In the genomic region with DNA sequence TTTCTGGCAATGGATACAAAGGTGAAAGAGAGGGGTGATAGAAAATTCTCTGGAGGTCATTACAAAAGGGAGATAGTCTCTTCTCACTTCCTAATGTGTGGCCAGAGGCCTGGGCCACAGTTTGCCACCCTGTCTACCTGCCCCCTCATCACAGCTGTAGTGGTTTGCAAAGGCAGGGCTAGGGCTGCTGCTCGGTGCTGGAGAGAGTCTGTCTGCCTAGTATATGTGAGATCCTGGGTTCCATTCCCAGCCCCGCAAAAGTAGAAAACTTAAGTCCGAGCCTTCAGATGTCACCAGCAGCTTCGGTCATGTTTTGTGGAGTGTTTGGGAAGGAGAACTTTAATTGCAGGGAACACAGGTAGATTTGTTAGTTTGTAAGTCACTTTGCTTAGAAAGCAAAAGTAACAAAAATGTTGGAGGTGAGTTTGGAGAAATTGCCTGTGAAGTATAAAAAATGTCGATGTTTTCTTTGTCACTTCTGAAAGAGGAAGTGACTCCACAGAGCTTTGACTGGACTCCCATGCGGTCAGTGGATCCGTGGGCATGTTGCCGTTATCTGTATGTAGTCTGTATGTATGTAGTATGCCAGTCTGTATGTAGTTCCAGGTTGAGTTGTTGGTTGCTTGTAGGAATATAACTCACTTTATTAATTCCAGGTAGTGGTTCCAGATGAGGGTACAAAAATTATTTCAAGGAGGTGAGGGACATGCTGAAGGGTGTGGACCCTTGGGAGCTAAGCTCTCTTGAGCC, we compare ENCODE assay signal across 16 mouse cellular contexts. TPM values are rescaled to one million over a fixed set of nuclear protein-coding genes. Genes with fewer than 3 reads are reported as not detected.
DNase-seq lines count a peak whose midpoint lies in the region; ATAC-seq and TF ChIP-seq lines count a peak whose summit lies in the region.
"Had no signal": no experiment of that assay in that cellular context is flagged by ENCODE, and none has a peak within 500 bp of the region (broad histone marks: within the 10 kb centered on the region; RNA-seq: fewer than 3 reads in every experiment).

No protein-coding gene starts in this region.

- H3K4me3 ChIP-seq in gastrocnemius, adult 2 months, result no peak overlapping the region
- H3K4me3 ChIP-seq in MEL (ENCODE audit: control insufficient read depth in 1 of 2, insufficient read depth in 1 of 2, low read depth in 2 of 2, low read length in 2 of 2), result peak overlapping the region; percentile 81 to 84
- no peak overlapping the region for H3K4me3 ChIP-seq in liver, embryonic 12.5 days
- 0 out of 2 replicates have a peak overlapping the region, but pooled peaks have one; percentile 5 for H3K4me3 ChIP-seq in small intestine, adult 2 months (ENCODE audit: low read depth, low read length)
- H3K4me3 ChIP-seq: hindbrain, embryonic 10.5 days; midbrain, embryonic 15.5 days had no signal

- TF ChIP-seq EP300 in MEL (IDR thresholded peaks at IDR 0.05; ENCODE audit: low read depth in 1 of 2, low read length in 2 of 2), result peak in 1 of 2 experiments; percentile 53; a peak in 1 of 4 replicates

- TF ChIP-seq CTCF in gastrocnemius, adult 2 months (IDR thresholded peaks at IDR 0.05), result no peak
- TF ChIP-seq CTCF in MEL (IDR thresholded peaks at IDR 0.05 in 2 of 3, conservative IDR thresholded peaks at IDR 0.05 in 1 of 3; ENCODE audit: control insufficient read depth in 1 of 3, insufficient read depth in 1 of 3, low read depth in 2 of 3, low read length in 3 of 3, poor library complexity in 1 of 3, severe bottlenecking in 1 of 3), result no peak
- no peak for TF ChIP-seq CTCF in small intestine, adult 2 months (IDR thresholded peaks at IDR 0.05; ENCODE audit: extremely low read depth, insufficient read length, insufficient replicate concordance, low read depth, low read length)

- intact Hi-C loops in gastrocnemius, adult 2 months (cut with DNase I), result loop anchor here (2.0 kb wide), 1 partner anchor 20 kb away; no protein-coding TSS in a partner anchor
- intact Hi-C loops in left cerebral cortex, postnatal 36 days (cut with DNase I), result no loop called here

- H3K79me2 ChIP-seq in MEL (ENCODE audit: control insufficient read depth, insufficient read depth, low read length, poor library complexity), result peaks cover 5% of the 10 kb centered on the region

- peak overlapping the region; percentile 88 for H3K9ac ChIP-seq in MEL (ENCODE audit: control insufficient read depth, low read depth, low read length, poor library complexity, severe bottlenecking)
- no peak overlapping the region for H3K9ac ChIP-seq in liver, embryonic 12.5 days
- H3K9ac ChIP-seq: heart, embryonic 15.5 days; midbrain, embryonic 15.5 days had no signal

- no peak for TF ChIP-seq RAD21 in MEL (IDR thresholded peaks at IDR 0.05; ENCODE audit: low read depth, low read length)

- H3K9me3 ChIP-seq in MEL (replicated peaks; ENCODE audit: insufficient read depth, low read length), result no peaks in the 10 kb centered on the region
- no peaks in the 10 kb centered on the region for H3K9me3 ChIP-seq in liver, embryonic 12.5 days (replicated peaks)
- H3K9me3 ChIP-seq: embryonic facial prominence, embryonic 10.5 days; heart, embryonic 15.5 days; hindbrain, embryonic 10.5 days; midbrain, embryonic 15.5 days had no signal

- peak overlapping the region; percentile 89 for H3K4me2 ChIP-seq in liver, embryonic 12.5 days
- H3K4me2 ChIP-seq: midbrain, embryonic 15.5 days had no signal

- H3K27ac ChIP-seq in gastrocnemius, adult 2 months, result 0 out of 2 replicates have a peak overlapping the region, but pooled peaks have one; percentile 94
- peak overlapping the region; percentile 93 for H3K27ac ChIP-seq in MEL (ENCODE audit: control insufficient read depth, low read depth, low read length)
- no peak overlapping the region for H3K27ac ChIP-seq in liver, embryonic 12.5 days
- peak overlapping the region; percentile 91 for H3K27ac ChIP-seq in small intestine, adult 2 months (ENCODE audit: insufficient read depth, low read depth, low read length)
- H3K27ac ChIP-seq: midbrain, embryonic 15.5 days had no signal

- no peak for TF ChIP-seq POLR2A in MEL (IDR thresholded peaks at IDR 0.05; ENCODE audit: control insufficient read depth in 1 of 2, insufficient read depth in 1 of 2, low read depth in 1 of 2, low read length in 2 of 2, poor library complexity in 1 of 2)
- no peak for TF ChIP-seq POLR2A in small intestine, adult 2 months (IDR thresholded peaks at IDR 0.05; ENCODE audit: low read depth, low read length)

- no peak for ATAC-seq in liver, embryonic 12.5 days
- ATAC-seq: midbrain, embryonic 15.5 days had no signal

- H3K36me3 ChIP-seq in MEL (ENCODE audit: control insufficient read depth in 1 of 2, insufficient read depth in 2 of 2, low read length in 2 of 2), result peaks cover 0 to 23% of the 10 kb centered on the region in 2 experiments; a peak in 2 of 4 replicates
- peaks cover 15% of the 10 kb centered on the region for H3K36me3 ChIP-seq in liver, embryonic 12.5 days
- H3K36me3 ChIP-seq in small intestine, adult 2 months (ENCODE audit: control insufficient read depth, insufficient read depth, low read length), result peaks cover 15% of the 10 kb centered on the region; the same call in 1 of the 2 replicates
- H3K36me3 ChIP-seq: heart, embryonic 15.5 days; midbrain, embryonic 15.5 days had no signal

- H3K4me1 ChIP-seq in MEL (ENCODE audit: control insufficient read depth in 1 of 2, insufficient read depth in 2 of 2, low read length in 2 of 2), result peaks cover 2 to 38% of the 10 kb centered on the region in 2 experiments; a peak in 2 of 4 replicates
- H3K4me1 ChIP-seq in liver, embryonic 12.5 days, result peaks cover 39% of the 10 kb centered on the region
- H3K4me1 ChIP-seq in small intestine, adult 2 months (ENCODE audit: control insufficient read depth, insufficient read depth, insufficient read length, low read length), result peaks cover 38% of the 10 kb centered on the region; the same call in 1 of the 2 replicates

- no peaks in the 10 kb centered on the region for H3K27me3 ChIP-seq in MEL (ENCODE audit: control insufficient read depth in 1 of 2, insufficient read depth in 2 of 2, low read length in 2 of 2)
- no peaks in the 10 kb centered on the region for H3K27me3 ChIP-seq in liver, embryonic 12.5 days (replicated peaks)
- no peaks in the 10 kb centered on the region for H3K27me3 ChIP-seq in small intestine, adult 2 months (ENCODE audit: control insufficient read depth, insufficient read depth, low read length)
- H3K27me3 ChIP-seq: heart, embryonic 15.5 days; midbrain, embryonic 15.5 days had no signal

- DNase-seq in gastrocnemius, adult 2 months, result no peak
- DNase-seq in gastrocnemius, postnatal 10 days, result no peak
- peak; percentile 76 for DNase-seq in MEL (ENCODE audit: low read depth, low spot score)
- no peak for DNase-seq in left cerebral cortex, postnatal 36 days (ENCODE audit: low spot score in 2 of 2)
- no peak for DNase-seq in heart, adult 8-10 months (ENCODE audit: low spot score)
- DNase-seq in T-cell, adult 2 months (ENCODE audit: low spot score), result no peak
- DNase-seq: cerebellum, postnatal 25 days; gastrocnemius, postnatal 36 days; right cerebral cortex, postnatal 25 days; thymus, postnatal 14 days had no signal

- WGBS in liver, embryonic 12.5 days (ENCODE audit: insufficient replicate concordance), result 66% methylated on average over 8 of the region's 8 CpGs
- WGBS in small intestine, adult 2 months, result 58% methylated on average over 8 of the region's 8 CpGs

TF ChIP-seq in MEL, 35 proteins besides CTCF, POLR2A, EP300 and RAD21 (continues in another document):
- TF ChIP-seq SMC3 (IDR thresholded peaks at IDR 0.05; ENCODE audit: low read depth, low read length) (no peak), MAX (IDR thresholded peaks at IDR 0.05; ENCODE audit: low read length) (no peak), ETS1 (IDR thresholded peaks at IDR 0.05; ENCODE audit: low read depth, low read length) (0 out of 2 replicates have a peak, but pooled peaks have one; percentile 20), MXI1 (IDR thresholded peaks at IDR 0.05; ENCODE audit: low read depth, low read length) (peak; percentile 49), JUND (IDR thresholded peaks at IDR 0.05; ENCODE audit: low read depth, low read length) (no peak), SIN3A (IDR thresholded peaks at IDR 0.05; ENCODE audit: low read length) (peak; percentile 42; the same call in 1 of the 2 replicates), TCF12 (IDR thresholded peaks at IDR 0.05; ENCODE audit: low read depth, low read length) (no peak), TBP (IDR thresholded peaks at IDR 0.05; ENCODE audit: low read depth, low read length) (no peak), TAL1 (IDR thresholded peaks at IDR 0.05; ENCODE audit: low read length) (0 out of 2 replicates have a peak, but pooled peaks have one; percentile 8)

RNA-seq across cellular contexts. Expression of a gene that starts 1.8 kb away (rescaled TPM):
- 1 to 10 TPM; 3.3 to 6.6 TPM for total RNA-seq in gastrocnemius, adult 2 months (2021)
- 1 to 10 TPM; 5.7 to 7.3 TPM for total RNA-seq in gastrocnemius, postnatal 10 days (2021)
- total RNA-seq in MEL (2012; rRNA removed), result 13.8 and 15.1 TPM in 2 replicates
- polyA plus RNA-seq in MEL (2012; ENCODE audit: insufficient read depth in 1 of 2, insufficient read length in 2 of 2, low read depth in 1 of 2, low replicate concordance in 2 of 2, missing spikeins in 1 of 2), result 10 to 100 TPM in 1 of 2 experiments, not detected in 1; 16.5 TPM
- polyA plus RNA-seq in liver, embryonic 12.5 days (2016; fragmentation: Nextera tagmentation; extraction: Ambion mirVana), result 12.8 and 14.3 TPM in 2 replicates
- polyA plus RNA-seq in small intestine, adult 2 months (2012; rRNA removed), result not detected in 2 replicates
- 1 to 10 TPM; 6.2 to 8.7 TPM for total RNA-seq in left cerebral cortex, postnatal 36 days (2021)
- total RNA-seq in heart, adult 8-10 months (2022), result 1 to 10 TPM; 2.7 to 7.8 (median 5.1) TPM

RNA-seq across cellular contexts. Expression of a gene that starts 1.9 kb away (rescaled TPM):
- total RNA-seq in gastrocnemius, adult 2 months (2021), result 100 to 1,000 TPM; 109 to 173 TPM
- total RNA-seq in gastrocnemius, postnatal 10 days (2021), result 100 to 1,000 TPM; 254 to 263 TPM
- 164 and 220 TPM in 2 replicates for total RNA-seq in MEL (2012; rRNA removed)
- 100 to 1,000 TPM in 1 of 2 experiments, not detected in 1; 149 TPM for polyA plus RNA-seq in MEL (2012; ENCODE audit: insufficient read depth in 1 of 2, insufficient read length in 2 of 2, low read depth in 1 of 2, low replicate concordance in 2 of 2, missing spikeins in 1 of 2)
- polyA plus RNA-seq in liver, embryonic 12.5 days (2016; fragmentation: Nextera tagmentation; extraction: Ambion mirVana), result 470 and 475 TPM in 2 replicates
- 419 and 468 TPM in 2 replicates for polyA plus RNA-seq in small intestine, adult 2 months (2012; rRNA removed)
- total RNA-seq in left cerebral cortex, postnatal 36 days (2021), result 100 to 1,000 TPM; 235 to 237 TPM
- 100 to 1,000 TPM; 239 to 289 (median 263) TPM for total RNA-seq in heart, adult 8-10 months (2022)

RNA-seq across cellular contexts. Expression of a gene that starts 48.9 kb away (rescaled TPM):
- total RNA-seq in gastrocnemius, adult 2 months (2021), result 10 to 100 TPM in 1 of 2 experiments, 1 to 10 TPM in 1; 9.3 to 12.8 TPM
- total RNA-seq in gastrocnemius, postnatal 10 days (2021), result 10 to 100 TPM in 1 of 2 experiments, 1 to 10 TPM in 1; 8.7 to 12.6 TPM
- 2.6 TPM in 2 replicates for total RNA-seq in MEL (2012; rRNA removed)
- 1 to 10 TPM in 1 of 2 experiments, not detected in 1; 9.1 TPM for polyA plus RNA-seq in MEL (2012; ENCODE audit: insufficient read depth in 1 of 2, insufficient read length in 2 of 2, low read depth in 1 of 2, low replicate concordance in 2 of 2, missing spikeins in 1 of 2)
- 37.0 and 37.6 TPM in 2 replicates for polyA plus RNA-seq in liver, embryonic 12.5 days (2016; fragmentation: Nextera tagmentation; extraction: Ambion mirVana)
- 121 and 171 TPM in 2 replicates for polyA plus RNA-seq in small intestine, adult 2 months (2012; rRNA removed)
- 1 to 10 TPM; 1.1 TPM for total RNA-seq in left cerebral cortex, postnatal 36 days (2021)
- total RNA-seq in heart, adult 8-10 months (2022), result 1 to 10 TPM; 6.3 to 8.5 (median 7.1) TPM

Comparison
In these comparisons a context has a peak if more than half of its experiments do, and no peak if none do; other contexts are left out.
1. H3K4me3 ChIP-seq: peak in MEL (2 of 2) and small intestine, adult 2 months (single experiment); none in gastrocnemius, adult 2 months (single experiment) and liver, embryonic 12.5 days (single experiment).